Mouse (Mus musculus): Measurements from ENCODE around the gene Egfem1. TPM values are rescaled to one million over a fixed set of nuclear protein-coding genes. Genes with fewer than 3 reads are reported as not detected.
A peak's percentile ranks its signal among the peaks of the same experiment; 100 is the strongest.

Egfem1 gene
- polyA plus RNA-seq, 1 experiment from 2014 or later = 16.5 TPM

GRCm38 (mm10) chr3:29539902-29540301 lies 458.1 kb downstream of the Egfem1 start:
- no peak overlapping the region for H3K4me3 ChIP-seq
- H3K9me3 ChIP-seq = no peaks in the 10 kb centered on the region
- H3K27me3 ChIP-seq = no peaks in the 10 kb centered on the region
- H3K4me1 ChIP-seq = no peaks in the 10 kb centered on the region
- ATAC-seq (ENCODE audit: borderline replicate concordance, extremely low read depth, low FRiP score, low TSS enrichment) = no peak
- 32% methylated on average over 1 of the region's 1 CpGs for whole genome bisulfite sequencing
- H3K4me2 ChIP-seq = no peak overlapping the region
- no peak overlapping the region for H3K27ac ChIP-seq
- no peaks in the 10 kb centered on the region for H3K36me3 ChIP-seq
- no peak overlapping the region for H3K9ac ChIP-seq

DNA sequence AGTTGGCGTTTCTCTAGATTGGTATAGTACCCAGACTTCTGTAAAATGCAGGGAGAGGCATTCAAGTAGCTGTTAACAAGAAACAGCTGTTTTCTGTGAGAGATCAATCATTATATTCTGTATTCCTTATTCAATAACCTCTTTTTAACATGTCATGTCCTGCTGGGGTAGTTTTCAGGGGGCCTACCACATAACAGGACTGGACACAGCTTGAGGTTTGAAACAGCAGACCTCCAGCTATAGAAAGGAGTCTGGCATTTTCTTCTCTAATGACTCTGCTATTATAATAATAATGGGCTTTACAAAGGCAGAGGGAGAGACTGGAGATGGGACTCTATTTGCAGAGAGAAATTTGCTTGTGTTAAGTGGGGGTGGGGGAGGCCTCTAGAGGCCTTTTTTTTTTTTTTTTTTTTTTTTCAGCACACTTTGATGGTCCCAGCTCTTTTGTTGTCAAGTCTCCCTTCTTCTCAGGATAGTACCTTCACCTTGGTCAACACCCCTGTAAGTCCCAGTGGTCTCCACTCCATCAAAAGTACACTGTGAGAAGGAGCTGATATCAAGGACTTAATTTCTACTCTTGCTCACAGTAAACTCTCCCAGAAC lies 459.8 kb downstream of the Egfem1 start:
- Histone ChIP-seq H3K9ac (no peak overlapping the region), H3K36me3 (no peaks in the 10 kb centered on the region), H3K27ac (no peak overlapping the region), H3K4me2 (no peak overlapping the region), H3K4me3 (no peak overlapping the region), H3K9me3 (no peaks in the 10 kb centered on the region), H3K27me3 (no peaks in the 10 kb centered on the region), H3K4me1 (no peaks in the 10 kb centered on the region)
- ATAC-seq (ENCODE audit: borderline replicate concordance, extremely low read depth, low FRiP score, low TSS enrichment) = no peak
- 66% methylated on average over 1 of the region's 1 CpGs for WGBS

DNA sequence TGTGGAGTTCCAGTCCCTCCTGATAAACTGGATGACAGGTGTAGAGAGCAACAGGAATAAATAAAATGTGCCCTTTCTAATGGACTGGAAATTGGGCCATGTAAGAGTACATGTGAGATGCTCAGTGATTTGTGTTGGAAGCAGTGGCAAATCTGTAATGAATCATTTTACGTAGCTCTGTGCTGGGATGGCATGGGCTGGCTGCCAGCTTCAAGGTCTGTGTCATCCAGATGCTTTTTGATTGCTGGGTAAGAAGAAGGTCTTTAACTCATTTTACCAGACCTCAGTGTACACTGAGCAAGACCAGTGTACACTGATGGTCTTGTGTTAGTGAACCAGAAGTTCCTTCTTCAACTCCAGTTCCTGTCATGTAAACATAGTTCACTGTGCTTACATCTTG lies 462.2 kb downstream of the Egfem1 start:
- Histone ChIP-seq H3K27me3 (no peaks in the 10 kb centered on the region), H3K27ac (no peak overlapping the region), H3K4me3 (no peak overlapping the region), H3K4me2 (no peak overlapping the region), H3K9ac (no peak overlapping the region), H3K4me1 (no peaks in the 10 kb centered on the region), H3K36me3 (no peaks in the 10 kb centered on the region), H3K9me3 (no peaks in the 10 kb centered on the region)
- ATAC-seq (ENCODE audit: borderline replicate concordance, extremely low read depth, low FRiP score, low TSS enrichment) = no peak
- 73% methylated on average over 1 of the region's 1 CpGs for WGBS

DNA sequence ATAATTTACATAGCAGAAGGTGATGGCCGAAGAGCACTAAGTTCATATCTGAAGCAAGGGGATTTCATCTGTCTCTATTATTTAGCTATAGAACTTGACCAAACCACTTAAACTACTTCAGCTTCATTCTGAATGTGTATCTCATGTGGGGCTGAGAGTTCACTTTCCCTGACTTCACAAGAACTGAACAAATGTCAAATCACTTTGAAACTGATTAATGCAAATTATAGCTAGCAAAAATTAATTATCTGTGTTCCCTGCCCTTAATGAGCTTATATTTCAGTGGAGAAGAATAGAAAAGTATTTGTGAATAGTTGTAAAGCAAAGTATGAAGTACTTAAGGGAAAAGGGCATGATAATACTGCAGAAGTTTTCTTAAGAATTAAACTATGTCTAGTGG lies 481.3 kb downstream of the Egfem1 start:
- Histone ChIP-seq H3K36me3 (no peaks in the 10 kb centered on the region), H3K9ac (no peak overlapping the region), H3K4me2 (no peak overlapping the region), H3K4me1 (no peaks in the 10 kb centered on the region), H3K9me3 (no peaks in the 10 kb centered on the region), H3K4me3 (no peak overlapping the region), H3K27me3 (no peaks in the 10 kb centered on the region), H3K27ac (no peak overlapping the region)
- 64% methylated on average over 1 of the region's 1 CpGs for WGBS
- no peak for ATAC-seq (ENCODE audit: borderline replicate concordance, extremely low read depth, low FRiP score, low TSS enrichment)

- 75% methylated on average over 5 of the region's 5 CpGs for WGBS
- H3K9me3 ChIP-seq = no peaks in the 10 kb centered on the region
These were observed 496.4 kb downstream of the Egfem1 start for GRCm38 (mm10) chr3:29578055-29578860.

GRCm38 (mm10) chr3:29582749-29583148 lies 500.9 kb downstream of the Egfem1 start:
- H3K9ac ChIP-seq = no peak overlapping the region

More at GRCm38 (mm10) chr3:29578055-29578860, 496.4 kb downstream of the Egfem1 start:
- Histone ChIP-seq H3K4me2 (no peak overlapping the region), H3K27ac (no peak overlapping the region), H3K4me3 (no peak overlapping the region), H3K9ac (no peak overlapping the region), H3K36me3 (no peaks in the 10 kb centered on the region), H3K4me1 (no peaks in the 10 kb centered on the region), H3K27me3 (no peaks in the 10 kb centered on the region)
- ATAC-seq (ENCODE audit: borderline replicate concordance, extremely low read depth, low FRiP score, low TSS enrichment) = no peak

GRCm38 (mm10) chr3:29602140-29602539 lies 520.3 kb downstream of the Egfem1 start:
- H3K36me3 ChIP-seq = no peaks in the 10 kb centered on the region
- H3K4me3 ChIP-seq = no peak overlapping the region
- no peaks in the 10 kb centered on the region for H3K27me3 ChIP-seq
- H3K4me2 ChIP-seq = no peak overlapping the region
- no peaks in the 10 kb centered on the region for H3K4me1 ChIP-seq
- 71% methylated on average over 7 of the region's 7 CpGs for WGBS
- H3K9ac ChIP-seq = no peak overlapping the region
- no peak for ATAC-seq (ENCODE audit: borderline replicate concordance, extremely low read depth, low FRiP score, low TSS enrichment)
- H3K9me3 ChIP-seq = no peaks in the 10 kb centered on the region
- no peak overlapping the region for H3K27ac ChIP-seq

More at GRCm38 (mm10) chr3:29582749-29583148, 500.9 kb downstream of the Egfem1 start:
- Histone ChIP-seq H3K4me1 (no peaks in the 10 kb centered on the region), H3K36me3 (no peaks in the 10 kb centered on the region), H3K27me3 (no peaks in the 10 kb centered on the region), H3K4me2 (no peak overlapping the region), H3K4me3 (no peak overlapping the region), H3K9me3 (no peaks in the 10 kb centered on the region), H3K27ac (no peak overlapping the region)
- WGBS = 36% methylated on average over 8 of the region's 8 CpGs
- ATAC-seq (ENCODE audit: borderline replicate concordance, extremely low read depth, low FRiP score, low TSS enrichment) = no peak

DNA sequence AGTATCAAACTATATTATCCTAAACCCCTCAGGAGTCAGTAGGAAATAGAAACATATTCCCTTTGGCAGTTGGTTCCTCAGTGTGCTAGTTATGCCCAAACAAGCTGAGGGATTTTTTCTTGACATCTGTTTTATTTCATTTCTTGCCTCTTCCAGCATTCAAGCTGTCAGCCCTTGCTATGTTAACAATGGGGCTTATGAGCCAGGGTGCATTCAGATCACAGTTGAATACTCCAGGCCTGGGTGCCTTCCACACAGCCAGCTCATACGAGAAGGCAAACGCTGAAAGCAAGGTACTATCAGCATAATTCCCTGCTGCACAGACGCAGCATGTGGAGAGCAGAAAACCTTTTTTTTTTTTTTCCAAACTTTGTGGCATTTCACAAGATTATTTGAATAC lies 526.9 kb downstream of the Egfem1 start:
- H3K9me3 ChIP-seq = no peaks in the 10 kb centered on the region
- peak; percentile 52; the same call in 1 of the 2 replicates for ATAC-seq (ENCODE audit: borderline replicate concordance, extremely low read depth, low FRiP score, low TSS enrichment)
- H3K4me1 ChIP-seq = no peaks in the 10 kb centered on the region
- H3K9ac ChIP-seq = no peak overlapping the region
- H3K4me3 ChIP-seq = no peak overlapping the region
- H3K27ac ChIP-seq = no peak overlapping the region
- WGBS = 50% methylated on average over 3 of the region's 3 CpGs
- no peaks in the 10 kb centered on the region for H3K36me3 ChIP-seq
- H3K4me2 ChIP-seq = no peak overlapping the region
- H3K27me3 ChIP-seq = no peaks in the 10 kb centered on the region

DNA sequence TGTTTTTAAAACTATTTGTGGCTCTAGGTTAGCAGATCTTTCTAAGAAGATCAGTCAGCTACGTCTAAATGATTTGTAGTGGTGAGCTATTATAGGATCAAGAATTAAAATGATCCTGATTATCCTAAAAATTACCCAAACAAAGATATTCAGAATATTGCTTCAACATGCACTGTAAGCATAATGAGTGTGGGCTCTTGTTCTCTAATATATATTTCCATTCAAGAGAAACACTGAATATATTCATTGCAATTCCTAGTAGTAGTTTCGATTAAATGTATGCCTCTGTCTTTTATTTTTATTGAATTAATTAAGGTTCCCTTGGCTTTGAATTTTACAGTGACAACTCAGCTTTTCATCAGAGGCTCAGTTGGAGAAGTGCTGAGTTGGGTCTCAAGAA lies 527.4 kb downstream of the Egfem1 start:
- no peak overlapping the region for H3K27ac ChIP-seq
- no peak for ATAC-seq (ENCODE audit: borderline replicate concordance, extremely low read depth, low FRiP score, low TSS enrichment)
- WGBS = 75% methylated on average over 2 of the region's 2 CpGs

GRCm38 (mm10) chr3:29619586-29619985 lies 537.8 kb downstream of the Egfem1 start:
- Histone ChIP-seq H3K9me3 (no peaks in the 10 kb centered on the region), H3K4me3 (no peak overlapping the region), H3K4me2 (no peak overlapping the region), H3K27me3 (no peaks in the 10 kb centered on the region), H3K4me1 (no peaks in the 10 kb centered on the region), H3K9ac (no peak overlapping the region), H3K36me3 (no peaks in the 10 kb centered on the region), H3K27ac (no peak overlapping the region)
- ATAC-seq (ENCODE audit: borderline replicate concordance, extremely low read depth, low FRiP score, low TSS enrichment) = no peak
- 77% methylated on average over 1 of the region's 1 CpGs for WGBS

More for the DNA sequence above, 527.4 kb downstream of the Egfem1 start:
- no peaks in the 10 kb centered on the region for H3K36me3 ChIP-seq
- no peak overlapping the region for H3K9ac ChIP-seq
- no peak overlapping the region for H3K4me3 ChIP-seq
- H3K9me3 ChIP-seq = no peaks in the 10 kb centered on the region
- H3K27me3 ChIP-seq = no peaks in the 10 kb centered on the region
- H3K4me2 ChIP-seq = no peak overlapping the region
- H3K4me1 ChIP-seq = no peaks in the 10 kb centered on the region

DNA sequence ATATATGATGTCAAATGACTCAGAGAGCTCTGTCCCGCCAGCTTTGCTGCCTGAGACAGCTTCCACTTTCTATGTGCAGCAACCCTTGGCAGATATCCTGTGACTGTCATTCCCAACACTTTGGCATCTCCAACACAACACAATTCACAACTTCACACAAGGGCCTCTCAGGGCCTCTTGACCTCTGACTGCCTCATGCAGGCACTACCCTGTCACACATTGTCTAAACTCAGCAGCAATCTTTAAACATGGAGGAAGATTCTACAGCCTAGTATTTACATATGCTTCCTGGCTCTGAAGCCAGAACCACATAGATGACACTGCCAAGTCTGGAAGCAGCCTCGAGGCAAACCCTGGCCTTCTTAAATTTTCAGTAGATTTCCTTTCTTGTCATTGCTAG lies 558.0 kb downstream of the Egfem1 start:
- H3K36me3 ChIP-seq = no peaks in the 10 kb centered on the region
- H3K9ac ChIP-seq = no peak overlapping the region
- H3K4me1 ChIP-seq = no peaks in the 10 kb centered on the region
- no peak overlapping the region for H3K4me2 ChIP-seq
- ATAC-seq (ENCODE audit: borderline replicate concordance, extremely low read depth, low FRiP score, low TSS enrichment) = peak; percentile 91
- 22% methylated on average over 2 of the region's 2 CpGs for WGBS
- no peak overlapping the region for H3K27ac ChIP-seq
- no peaks in the 10 kb centered on the region for H3K9me3 ChIP-seq
- H3K27me3 ChIP-seq = no peaks in the 10 kb centered on the region
- no peak overlapping the region for H3K4me3 ChIP-seq

- Histone ChIP-seq H3K9me3 (no peaks in the 10 kb centered on the region), H3K4me3 (no peak overlapping the region), H3K27me3 (no peaks in the 10 kb centered on the region), H3K4me2 (no peak overlapping the region), H3K36me3 (no peaks in the 10 kb centered on the region), H3K9ac (no peak overlapping the region), H3K27ac (no peak overlapping the region), H3K4me1 (no peaks in the 10 kb centered on the region)
- no peak for ATAC-seq (ENCODE audit: borderline replicate concordance, extremely low read depth, low FRiP score, low TSS enrichment)
- 84% methylated on average over 2 of the region's 2 CpGs for WGBS
These were observed 585.0 kb downstream of the Egfem1 start for GRCm38 (mm10) chr3:29666796-29667195.
